Mouse (Mus musculus) 3134 (cell line): ENCODE measurements at regions not wholly inside any gene's neighbourhood (a gene's known extent, or its start where the extent isn't known, plus 50 kb on each side); places are given as distances from the start of the nearest gene placed in this dataset.

ENCODE experiments used
- DNase-seq: peaks from one replicate; pipeline ENCODE4 v3.0.0-alpha.2; 2011; ENCODE audit warnings: low spot score; ENCODE audit not compliant: insufficient read length; ENCODE audit errors: extremely low read depth

DNA sequence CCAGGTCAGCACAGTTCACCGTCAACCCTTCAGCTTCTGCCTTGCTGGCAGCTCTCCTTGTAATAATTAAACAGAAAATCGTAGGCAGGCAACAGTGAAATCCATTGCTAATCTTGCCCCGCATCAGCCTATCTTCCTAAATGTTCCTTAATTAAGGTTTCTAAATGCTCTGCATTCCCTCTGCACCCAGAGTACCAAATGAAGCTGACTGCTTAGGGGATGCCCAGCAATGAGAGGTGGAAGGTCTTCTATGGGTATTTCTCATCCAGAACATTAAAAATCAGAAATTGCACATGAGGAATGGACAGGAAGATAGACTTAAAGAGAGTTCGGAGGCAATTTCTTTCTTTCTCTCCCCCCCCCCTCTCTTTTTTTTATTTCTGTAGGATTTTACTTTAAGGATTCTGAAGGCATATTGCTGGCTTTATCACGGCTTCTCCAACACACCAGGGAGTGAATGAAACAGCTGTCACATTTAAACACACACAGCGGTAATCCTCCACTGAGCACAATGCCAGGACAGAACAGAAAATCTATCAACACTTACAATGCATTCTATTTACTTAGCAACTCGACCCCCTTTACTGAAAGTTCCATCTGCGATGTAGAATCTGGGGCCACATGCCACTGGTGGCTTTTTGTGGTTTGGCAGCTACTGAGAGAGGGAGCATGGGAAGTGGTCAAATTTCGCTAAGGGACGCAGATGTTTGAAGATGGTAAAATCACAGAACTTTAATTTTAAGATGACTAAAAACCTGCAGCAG lies 584.2 kb upstream of the Kirrel3 start:
- DNase-seq: no peak

DNA sequence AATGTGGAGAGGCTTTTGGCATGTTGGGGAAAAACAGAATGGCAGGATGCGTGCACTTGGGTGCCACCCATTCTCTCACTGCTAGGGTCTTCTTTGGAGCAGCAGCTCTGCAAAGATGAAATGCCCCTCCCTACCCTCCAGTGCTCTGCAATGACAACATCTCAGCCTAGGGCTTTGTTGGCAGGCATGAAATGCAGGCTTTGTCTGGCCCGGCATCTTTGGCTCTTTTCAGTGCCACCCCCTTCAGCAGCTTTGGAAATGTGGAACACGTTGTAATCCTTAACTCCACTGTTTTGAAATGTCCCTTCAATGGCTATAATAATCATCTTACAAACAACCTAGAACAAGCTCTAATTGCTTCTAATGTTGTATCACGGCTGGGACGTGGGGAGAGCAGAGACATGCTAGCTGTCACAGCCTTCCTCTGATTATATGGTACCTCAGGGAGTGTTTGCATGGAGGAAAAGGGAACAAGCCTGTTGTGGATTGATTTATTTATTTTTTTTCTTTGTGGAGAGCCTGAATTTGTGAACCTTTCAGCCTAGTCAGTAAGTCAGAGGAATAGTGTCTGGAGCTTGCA lies 581.6 kb upstream of the Kirrel3 start:
- DNase-seq: no peak

DNA sequence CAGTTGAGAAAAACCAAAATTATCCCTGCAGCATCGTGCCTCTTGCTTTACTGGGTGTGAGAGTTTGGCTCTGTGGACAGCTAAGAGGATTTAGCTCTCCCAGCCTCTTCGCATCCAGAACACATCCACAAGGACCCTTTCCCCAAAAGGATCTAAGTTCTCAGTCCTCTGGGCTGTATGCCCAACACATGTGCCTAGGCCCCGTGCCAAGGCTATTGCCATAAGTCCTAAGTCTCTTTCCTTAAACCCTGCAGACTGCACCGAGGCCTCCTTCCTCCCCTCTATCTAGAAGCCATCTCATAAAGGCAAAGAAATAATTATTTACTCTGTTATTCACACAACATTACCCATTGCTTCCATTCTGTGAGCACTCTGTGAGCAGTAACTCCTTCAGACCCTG lies 570.8 kb upstream of the Kirrel3 start:
- no peak for DNase-seq

DNA sequence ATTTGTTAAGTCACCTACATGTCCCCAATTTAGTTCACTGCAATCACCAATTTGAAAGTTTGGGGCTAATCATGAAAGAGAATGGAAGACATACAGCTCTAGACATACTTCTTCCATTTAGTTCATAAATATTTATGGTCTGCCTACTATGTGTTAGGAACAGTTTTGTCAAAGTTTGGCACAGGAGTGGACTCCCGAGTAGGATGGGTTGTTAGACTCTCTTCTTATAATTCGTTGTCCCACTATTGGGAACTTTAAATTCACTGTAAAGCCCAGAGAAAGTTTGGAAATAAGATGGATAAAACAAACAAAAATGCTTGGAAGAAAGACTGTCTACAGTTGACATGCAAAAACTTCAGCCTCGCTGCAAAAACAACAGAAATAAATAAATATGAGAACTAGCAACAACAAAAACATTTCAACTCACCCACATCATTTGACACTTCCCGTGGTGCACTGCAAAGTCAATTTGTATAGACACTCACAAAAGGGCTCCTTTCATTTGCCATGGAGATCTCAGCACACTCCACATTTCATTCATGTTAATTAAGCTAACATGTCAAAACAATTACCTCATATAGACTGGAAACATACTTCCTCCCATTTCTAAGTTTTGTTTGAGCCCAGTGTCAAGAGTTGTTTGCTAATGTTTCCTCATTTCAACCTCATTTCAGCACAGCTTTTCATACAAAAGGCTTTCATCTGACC lies 570.2 kb upstream of the Kirrel3 start:
- DNase-seq: no peak

DNA sequence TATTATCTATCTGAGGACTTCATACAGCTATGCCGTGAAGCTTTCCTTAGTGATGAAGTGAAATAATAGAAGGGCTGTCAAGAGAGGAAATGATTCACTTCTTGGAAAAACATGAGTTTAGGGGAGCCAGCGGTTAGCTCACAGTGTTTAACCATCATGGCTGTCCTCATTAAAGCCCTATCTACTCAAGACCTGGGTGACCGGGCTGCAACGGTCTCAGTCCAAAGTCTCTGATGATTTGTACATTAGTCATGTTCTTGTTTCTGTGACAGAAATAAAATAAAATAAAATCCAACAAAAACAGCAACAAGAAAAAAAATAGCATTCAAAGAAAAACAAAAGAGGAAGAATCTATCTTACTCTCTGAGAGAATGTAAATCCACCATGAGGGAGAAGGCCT lies 555.4 kb upstream of the Kirrel3 start:
- DNase-seq: no peak

DNA sequence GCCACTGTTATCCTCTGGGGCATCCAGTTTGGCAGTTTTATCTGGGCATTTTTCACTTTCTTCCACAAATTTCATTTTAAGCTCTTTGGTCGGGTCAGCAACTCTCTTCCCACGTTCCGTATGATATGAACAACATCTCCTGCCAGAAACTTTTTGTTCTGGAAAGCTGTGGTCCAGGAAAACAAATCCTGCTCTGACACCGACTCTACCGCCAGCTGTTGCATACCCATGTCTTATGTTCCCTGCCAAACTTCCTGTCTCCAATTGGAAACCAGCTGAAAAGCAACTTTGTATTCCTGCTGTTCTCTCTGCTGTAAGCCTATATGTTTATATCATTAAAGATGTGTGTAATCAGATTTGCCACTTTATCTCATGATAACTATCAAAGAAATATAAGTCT lies 551.6 kb upstream of the Kirrel3 start:
- no peak for DNase-seq

DNA sequence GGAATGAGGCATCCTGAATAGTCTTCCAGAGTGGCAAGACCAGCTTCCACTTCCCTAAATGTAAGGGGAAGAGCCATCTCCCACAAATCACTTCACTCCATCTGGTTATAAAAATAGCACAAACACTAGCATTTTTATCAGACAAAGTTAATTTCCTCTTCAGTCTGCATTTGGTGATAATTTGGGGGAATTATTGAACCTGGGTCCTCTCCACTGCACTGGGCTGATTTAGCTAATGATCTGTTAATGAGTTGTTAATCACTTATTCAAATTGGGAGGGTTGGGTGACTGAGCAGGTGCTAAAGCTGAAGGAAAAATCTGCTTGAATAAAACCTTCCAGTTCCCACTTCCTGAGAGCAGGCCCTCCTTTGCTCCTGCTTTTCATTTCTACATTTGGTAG lies 531.4 kb upstream of the Kirrel3 start:
- DNase-seq: no peak
